Mouse (Mus musculus) heart, adult 18-20 months (tissue): ENCODE results near the gene Pacs1. TPM values are rescaled to one million over a fixed set of nuclear protein-coding genes. Genes with fewer than 3 reads are reported as not detected.
"Not testable (repeated sequence)": the region's sequence is repeated elsewhere in the genome, so short reads cannot be mapped to it uniquely, and the experiment has no call there.

Experiments
- DNase-seq, 2 experiments: peaks; one replicate each; pipeline ENCODE4 v3.0.0; 2021 to 2022; ENCODE audit warnings: mixed read lengths in 1 of 2
- total RNA-seq, 2 experiments: library from RNA; stranded (reverse); gene quantifications; 2 replicates each; pipeline ENCODE4 v1.2.3; 2021

The Pacs1 gene
- total RNA-seq, 2 experiments from 2014 or later = 21.8 to 22.7 TPM

DNA sequence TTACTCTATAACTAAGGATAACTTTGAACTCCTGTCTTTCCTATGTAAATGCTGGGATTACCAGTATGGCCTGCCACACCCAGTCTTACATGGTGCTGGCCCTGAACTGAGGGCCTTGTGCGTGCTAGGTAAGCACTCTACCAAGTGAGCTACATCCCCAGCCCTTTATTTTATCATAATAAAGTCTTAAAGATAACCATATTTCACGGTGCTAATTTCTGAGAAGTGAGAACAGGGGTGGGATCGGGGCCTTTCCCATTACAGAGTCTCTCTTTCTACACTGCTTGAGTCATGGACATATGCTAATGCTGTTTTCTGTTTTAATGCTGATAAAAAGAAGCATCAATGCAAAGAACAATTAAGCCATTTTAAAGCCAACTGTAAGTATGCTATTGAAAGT lies 4.0 kb downstream of the Pacs1 start:
- no peak for DNase-seq

DNA sequence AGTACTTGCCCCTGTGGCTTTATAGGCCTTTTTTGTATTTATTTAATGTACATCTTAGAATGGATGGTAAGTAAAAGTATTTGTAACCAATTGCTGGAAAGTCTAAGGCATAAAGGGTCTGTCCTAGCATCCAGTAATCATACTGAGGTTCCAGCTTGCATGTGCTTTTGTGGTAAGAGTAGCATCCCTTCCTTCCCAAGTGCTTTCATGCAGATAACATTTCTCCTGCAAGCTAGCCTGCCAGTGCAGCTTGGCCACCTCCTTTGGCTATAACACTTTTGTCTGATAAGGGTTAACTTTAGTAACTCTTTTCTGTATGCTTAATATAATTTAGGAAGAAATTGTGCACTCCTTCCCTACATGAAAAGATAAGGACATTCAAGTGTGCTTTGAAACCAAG lies 4.9 kb downstream of the Pacs1 start:
- DNase-seq = no peak

DNA sequence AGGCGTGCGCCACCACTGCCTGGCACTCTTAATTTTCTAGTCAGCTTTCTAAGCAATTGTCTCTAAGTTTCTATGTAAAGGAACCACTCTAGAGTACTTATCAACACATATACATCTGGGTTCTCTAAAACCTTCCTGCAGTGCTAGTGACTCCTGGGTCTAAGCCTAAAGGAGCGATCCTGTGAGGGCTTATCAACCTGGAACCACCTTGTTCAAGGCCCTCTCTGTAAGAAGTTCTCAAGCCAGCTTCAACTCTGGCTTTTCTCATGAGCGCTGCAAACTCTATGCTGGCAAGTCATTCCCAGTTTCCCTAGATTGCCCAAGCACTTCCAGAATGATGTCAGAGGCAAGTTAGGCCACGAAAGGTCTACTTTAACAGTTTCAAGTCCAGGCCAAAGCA lies 5.9 kb downstream of the Pacs1 start:
- DNase-seq = no peak

DNA sequence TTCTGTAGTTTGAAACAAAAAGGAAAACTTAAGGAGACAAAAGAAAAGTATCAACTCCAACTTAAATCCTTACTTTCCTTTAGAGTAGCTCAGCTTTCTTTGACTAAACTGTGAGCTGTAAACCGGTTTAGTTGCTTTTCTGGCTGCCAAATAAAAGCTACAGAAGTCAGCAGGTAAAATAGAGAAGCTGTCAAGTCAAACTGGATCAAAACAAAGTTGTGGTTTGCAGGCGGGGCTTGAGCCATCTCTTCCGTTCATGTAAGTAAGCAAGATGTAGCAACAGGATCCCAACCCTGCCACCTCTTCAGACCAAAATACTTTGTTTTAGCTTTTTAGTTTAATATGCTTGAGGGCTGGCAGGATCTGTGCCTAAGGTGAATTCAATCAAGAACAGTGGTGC lies 15.8 kb downstream of the Pacs1 start:
- DNase-seq = peak in 1 of 2 experiments; percentile 57

DNA sequence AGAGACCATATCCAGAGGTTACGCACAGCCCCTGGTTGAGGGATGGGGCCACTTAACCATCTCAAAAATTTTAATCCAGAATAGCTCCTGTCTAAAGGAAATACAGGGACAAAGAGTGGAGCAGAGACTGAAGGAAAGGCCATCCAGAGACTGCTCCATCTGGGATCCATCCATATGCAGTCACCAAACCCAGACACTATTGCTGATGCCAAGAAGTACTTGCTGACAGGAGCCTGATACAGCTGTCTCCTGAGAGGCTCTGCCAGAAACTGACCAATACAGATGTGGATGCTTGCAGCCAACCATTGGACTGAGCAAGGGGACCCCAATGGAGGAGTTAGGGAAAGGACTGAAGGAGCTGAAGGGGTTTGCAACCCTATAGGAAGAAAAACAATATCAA lies 35.9 kb downstream of the Pacs1 start:
- peak; percentile 18 to 21 for DNase-seq

DNA sequence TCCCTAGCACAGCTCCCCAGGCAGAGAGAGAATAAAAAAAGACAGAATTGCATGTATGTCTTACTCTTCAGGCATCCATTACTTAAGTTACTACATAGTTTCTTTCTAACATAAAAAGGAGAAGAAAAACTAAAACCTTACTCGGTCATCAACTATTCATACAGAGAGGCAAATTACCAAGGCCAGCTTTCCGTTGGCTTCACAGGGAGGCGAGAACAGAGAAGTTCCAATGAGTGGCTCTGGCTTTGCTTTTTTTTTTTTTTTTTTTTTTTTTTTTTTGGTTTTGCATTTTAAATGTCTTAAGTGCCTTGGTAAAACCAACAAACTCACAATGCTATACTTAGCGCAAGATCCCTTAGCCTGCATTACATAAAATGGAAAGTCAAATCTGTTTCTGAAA lies 40.2 kb downstream of the Pacs1 start:
- peak in 1 of 2 experiments; percentile 11 for DNase-seq

DNA sequence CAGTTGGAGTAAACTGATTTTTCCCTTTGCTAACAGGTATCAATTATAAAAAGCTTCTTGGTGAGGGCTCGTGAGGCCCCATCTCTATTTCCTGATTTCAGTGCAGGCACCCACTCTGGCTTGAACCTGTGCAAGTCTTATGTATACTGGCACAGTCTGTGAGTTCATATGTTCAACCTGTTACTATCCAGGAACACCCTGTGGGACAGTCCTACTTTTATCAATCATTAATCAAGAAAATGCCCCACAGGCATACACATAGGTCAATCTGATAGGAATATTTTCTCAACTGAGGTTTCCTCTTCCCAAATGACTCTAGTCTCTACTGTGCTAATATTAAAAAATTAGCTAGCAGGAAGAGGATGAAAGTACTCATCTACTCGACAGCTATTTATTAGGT lies 42.8 kb downstream of the Pacs1 start:
- no peak for DNase-seq

DNA sequence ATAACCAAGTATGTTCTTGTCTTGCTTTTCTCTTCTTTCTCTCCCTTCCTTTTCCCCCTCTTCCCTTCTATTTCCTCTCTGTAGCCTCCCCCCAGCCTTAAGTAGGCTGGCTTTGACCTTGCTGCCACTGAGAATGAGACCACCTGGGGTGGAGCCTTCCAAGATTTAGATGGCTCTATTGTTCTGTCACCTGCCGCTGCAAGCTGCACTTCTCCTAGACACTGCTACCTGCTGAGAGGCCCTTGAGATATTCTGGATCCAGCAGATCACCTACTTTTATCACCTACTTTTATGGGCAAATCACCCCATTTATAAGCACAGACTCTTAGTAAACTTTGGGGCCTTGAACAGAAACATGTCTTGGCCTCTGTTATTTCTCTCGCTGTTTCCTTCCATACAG lies 48.3 kb downstream of the Pacs1 start:
- DNase-seq = no peak

DNA sequence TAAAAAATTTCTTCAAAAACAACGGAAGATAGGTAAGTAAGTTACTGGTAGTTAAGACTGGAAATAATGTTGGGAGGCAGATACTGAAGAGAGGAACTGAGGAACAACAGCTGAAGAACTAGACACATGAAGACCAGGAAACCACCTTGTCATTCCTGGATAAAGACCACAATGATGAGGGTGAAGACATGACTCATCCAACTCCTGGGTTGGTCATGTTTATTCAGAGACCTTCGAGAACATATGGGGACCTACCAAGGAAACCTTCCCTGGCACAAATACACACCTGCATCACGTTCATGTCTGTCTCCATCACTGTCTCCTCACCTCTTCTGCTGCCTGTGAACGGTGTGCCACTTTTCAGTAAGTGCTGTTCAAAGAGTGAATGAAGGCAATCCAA lies 48.8 kb downstream of the Pacs1 start:
- no peak for DNase-seq

DNA sequence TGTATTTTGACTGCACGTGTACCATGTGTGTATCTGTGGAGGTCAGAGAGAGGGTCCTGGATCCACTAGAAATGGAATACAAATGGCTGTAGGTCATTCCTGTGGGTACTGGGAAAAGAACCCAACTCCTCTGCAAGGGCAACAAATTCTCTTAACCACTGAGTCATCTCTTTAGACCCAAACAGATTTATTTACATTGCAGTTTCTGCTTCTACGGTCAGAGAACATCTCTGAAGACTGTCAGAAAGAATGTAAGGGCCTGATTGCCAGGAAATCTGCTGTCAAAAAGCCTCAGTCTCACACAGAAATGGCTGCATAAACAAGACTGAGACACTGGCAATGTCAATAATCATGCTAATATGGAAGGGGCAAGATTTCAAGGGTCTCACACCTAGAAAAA lies 51.0 kb downstream of the Pacs1 start:
- no peak for DNase-seq

DNA sequence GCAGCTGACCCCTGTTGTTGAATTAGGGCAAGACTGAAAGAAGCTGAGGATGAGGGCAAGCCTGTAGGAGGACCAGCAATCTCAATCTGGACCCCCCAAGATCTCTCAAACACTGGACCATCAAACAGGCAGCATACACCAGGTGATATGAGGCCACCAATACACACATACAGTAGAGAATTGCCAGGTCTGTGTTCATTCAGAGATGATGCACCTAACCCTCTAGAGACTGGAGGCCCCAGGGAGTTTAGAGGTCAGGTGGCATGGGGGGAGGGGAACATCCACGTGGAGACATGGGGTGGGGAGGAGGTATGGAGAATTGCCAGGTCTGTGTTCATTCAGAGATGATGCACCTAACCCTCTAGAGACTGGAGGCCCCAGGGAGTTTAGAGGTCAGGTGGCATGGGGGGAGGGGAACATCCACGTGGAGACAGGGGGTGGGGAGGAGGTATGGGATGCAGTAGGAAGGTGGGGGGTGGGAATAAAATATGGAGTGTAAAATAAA lies 51.6 kb downstream of the Pacs1 start:
- not testable (repeated sequence) for DNase-seq

DNA sequence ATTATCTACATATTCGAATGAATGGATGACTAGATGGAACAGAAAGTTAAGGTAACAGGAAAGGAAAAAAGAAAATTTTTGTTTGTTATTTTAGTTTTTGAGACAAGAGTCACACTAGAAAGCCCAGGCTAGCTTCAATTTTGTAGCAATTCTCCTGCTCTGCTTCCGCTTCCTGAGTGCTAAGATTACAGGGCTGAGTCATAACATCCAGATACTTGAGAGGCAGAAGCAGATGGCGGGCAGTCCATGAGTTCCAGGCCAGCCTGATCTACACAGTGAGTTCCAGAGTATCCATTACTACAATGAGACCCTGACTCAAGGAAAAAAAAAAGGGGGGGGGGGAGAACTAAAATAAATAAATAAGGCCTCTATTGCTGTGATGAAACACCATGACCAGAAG lies 52.5 kb downstream of the Pacs1 start:
- DNase-seq = no peak

DNA sequence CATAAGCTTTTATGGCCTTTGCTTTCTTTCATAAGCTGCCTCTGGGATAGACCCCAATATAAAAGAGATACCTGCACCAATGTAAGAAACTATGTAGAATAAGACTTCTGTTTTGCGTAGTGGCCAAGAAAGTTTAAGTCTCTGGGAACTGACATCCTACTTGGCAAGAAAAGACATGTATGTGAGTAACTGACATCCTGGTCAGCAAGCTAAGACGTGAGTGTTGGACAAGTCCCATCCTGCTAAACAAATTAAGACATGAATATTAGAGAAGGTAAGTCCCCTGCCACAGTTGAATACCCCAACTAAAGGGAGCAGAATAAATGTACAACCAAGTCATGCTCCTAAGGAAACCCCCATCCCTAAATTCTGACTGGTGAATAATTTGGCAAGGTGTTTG lies 71.2 kb downstream of the Pacs1 start:
- no peak for DNase-seq

DNA sequence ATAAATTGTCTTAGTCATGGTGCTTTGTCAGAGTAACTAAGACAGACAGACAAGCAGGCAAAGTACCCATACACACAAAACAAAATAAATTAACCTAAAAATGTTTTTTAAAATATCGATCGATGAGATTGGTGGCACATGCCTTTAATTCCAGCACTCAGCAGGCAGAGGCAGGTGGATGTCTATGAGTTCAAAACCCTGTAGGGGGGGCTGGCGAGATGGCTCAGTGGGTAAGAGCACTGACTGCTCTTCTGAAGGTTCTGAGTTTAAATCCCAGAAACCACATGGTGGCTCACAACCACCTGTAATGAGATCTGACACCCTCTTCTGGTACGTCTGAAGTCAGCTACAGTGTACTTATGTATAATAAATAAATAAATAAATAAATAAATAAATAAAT lies 72.3 kb downstream of the Pacs1 start:
- not testable (repeated sequence) for DNase-seq

DNA sequence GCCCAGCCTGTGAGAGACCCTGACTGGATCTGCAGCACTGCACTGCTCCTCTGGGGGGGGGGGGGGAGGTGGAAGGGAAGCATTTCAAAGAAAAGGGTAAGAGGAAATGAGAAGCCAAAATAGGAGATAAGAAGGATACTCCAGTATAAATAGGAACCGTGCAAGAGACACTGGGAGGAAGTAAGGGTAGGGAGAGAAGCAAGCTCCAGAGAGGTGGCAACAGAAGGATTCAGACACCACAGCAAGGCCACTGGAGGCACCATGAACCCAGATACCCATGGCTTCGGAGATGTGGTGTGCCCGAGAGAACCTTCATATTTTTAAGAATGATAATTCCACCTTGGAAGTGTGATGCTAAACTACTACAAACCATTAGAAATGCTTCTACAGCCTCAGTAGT lies 74.4 kb downstream of the Pacs1 start:
- no peak for DNase-seq

DNA sequence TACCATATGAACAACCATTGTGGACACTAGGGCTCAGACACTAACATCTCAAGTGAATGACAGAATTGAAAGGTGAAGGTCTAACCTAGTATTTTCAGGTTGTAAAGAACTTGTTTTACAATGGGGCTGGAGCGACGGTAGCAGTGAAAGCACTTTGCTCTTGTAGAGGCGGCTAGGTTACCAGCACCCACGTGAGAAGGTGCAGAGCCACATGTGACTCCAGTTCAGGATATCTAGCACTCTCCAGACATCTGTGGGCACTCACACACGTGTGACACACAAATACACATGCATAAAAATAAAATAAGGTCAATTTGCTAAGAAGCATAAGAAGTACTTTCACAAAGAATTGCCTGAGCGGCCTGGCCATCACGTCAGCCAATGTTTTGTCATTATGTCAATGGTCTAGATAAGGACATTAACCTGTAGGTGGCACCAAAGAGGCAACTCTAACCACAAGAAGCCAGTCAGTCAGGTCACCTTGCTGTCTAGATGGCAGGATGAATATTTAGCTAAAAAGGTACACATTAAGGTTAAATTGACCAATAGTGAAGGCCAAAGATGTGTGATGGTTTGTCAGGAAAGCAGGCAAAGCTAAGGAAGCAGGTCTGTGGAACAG lies 77.4 kb downstream of the Pacs1 start:
- DNase-seq = peak; percentile 66 to 76

DNA sequence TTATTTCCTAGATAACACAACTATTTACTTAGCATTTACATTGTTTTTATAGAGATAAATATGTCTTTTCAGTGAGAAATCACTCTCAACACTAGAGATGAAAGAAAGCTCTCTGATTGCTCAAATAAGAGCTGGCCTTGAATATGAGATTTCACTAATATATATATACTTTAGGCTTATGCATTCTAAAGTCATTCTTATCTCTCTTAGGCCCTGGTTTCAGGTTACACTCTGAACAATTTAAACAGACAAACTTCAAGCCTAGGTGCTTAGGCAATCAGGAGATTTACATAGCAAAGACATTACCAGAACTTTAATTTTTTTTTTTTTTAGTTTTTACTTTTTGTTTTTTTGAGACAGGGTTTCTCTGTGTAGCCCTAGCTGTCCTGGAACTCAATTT lies 80.5 kb downstream of the Pacs1 start:
- DNase-seq = no peak

DNA sequence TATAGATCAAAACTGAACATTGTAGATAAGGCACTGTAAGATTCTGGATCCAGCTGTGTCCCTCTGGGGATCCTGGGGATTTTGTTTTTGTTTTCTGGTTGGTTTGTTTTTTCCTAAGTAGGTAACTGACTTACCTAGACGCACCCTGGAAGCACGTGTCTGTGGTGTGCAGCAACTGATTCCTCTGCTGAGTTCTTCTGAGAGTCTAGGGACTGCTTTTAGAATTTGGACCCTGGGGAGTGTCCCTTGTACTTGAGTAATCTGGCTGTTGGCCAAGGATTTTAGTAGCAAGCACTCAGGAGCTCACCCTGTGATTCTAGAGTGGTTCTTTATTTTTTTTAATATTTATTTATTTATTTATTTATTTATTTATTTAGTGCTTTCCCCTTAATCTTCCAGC lies 85.5 kb downstream of the Pacs1 start:
- peak in 1 of 2 experiments; percentile 7 for DNase-seq

DNA sequence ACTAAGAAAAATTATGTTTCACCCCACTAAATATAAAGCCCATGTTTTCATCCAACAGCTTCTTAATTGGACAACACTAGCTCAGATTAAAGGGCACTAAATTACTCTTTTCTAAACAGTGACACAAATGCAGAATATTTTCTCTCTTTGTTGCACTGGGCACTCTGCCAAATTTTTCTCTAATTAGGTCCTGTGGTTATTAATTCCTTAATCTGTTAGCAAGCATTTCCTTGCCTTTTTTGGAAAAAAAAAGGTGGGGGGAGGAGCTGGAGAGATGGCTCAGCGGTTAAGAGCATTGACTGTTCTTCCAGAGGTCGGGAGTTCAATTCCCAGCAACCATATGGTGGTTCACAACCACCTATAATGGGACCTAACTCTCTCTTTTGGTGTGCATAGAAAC lies 91.0 kb downstream of the Pacs1 start:
- DNase-seq = no peak

DNA sequence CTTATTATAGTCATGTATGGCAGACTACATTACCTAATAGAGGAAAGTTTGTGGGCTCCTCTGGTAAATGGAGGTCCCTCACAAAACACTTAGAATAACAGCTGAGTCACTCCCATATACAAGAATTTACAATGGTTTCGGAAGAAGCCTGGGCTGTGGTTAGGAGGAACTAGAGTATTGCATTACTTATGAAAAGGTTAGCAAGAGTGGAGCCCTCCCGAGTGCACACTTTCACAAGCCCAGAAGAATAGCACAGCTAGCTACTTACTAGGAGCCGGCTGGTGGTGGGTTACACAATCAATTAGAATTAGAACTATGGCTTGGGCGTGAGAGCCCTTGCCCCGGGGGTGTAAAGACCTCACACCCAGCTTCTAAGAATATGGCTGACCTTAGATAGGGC lies 94.3 kb downstream of the Pacs1 start:
- DNase-seq = no peak

DNA sequence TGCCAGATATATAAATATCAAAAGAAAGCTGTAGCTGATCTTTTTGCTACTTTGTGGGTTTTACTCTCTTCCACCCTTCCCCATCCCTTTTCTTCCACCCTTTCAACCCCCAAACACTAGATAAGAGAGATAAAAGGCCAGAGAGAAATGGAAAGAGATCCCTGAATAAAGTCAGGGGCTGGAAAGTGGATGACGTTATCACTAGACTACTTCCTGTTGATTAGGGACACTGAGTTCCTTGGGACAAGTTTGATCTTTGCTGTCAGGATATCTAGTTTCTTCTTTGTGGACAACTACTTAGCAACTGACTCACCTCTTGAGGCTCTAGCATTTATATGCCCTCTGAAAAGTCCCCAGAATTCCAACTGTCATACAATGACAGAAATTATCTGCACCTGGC lies 102.5 kb downstream of the Pacs1 start:
- no peak for DNase-seq

DNA sequence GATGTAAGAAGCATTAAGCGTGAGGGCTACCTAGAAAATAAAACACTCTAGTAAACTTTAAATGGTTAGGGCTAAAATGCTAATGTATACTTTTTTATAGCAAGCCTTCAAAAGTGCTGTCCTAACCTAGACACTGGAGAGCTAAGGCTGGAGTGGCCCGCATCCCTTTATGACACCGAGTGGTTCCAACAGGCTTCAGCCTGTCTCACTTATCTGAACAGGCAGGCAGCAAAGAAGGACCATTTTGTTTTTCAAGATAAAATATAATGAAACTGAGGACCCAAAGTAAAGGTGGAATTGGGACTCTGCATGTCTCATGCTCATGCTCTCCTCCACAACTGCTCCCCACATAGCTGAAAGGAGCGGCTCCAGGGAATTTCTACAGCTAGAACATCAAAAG lies 105.4 kb downstream of the Pacs1 start:
- no peak for DNase-seq

DNA sequence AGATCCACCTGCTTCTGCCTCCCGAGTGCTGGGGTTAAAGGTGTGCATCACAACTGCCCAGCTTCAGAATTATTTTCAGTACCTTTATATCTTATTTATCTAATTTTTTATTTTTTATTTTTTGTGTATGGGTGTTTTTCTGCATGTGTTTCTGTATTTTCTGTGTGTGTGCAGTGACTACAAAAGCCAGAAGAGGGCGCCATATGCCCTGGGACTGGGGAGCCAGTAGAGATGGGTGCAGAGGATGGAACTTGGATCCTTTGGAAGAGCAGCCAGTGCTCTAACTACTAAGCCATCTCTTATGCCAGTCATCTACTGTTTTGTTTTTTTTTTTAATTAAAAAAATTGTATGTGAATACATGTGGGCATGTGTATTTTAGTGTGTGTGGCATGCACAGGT lies 108.5 kb downstream of the Pacs1 start:
- peak in 1 of 2 experiments; percentile 28 for DNase-seq

DNA sequence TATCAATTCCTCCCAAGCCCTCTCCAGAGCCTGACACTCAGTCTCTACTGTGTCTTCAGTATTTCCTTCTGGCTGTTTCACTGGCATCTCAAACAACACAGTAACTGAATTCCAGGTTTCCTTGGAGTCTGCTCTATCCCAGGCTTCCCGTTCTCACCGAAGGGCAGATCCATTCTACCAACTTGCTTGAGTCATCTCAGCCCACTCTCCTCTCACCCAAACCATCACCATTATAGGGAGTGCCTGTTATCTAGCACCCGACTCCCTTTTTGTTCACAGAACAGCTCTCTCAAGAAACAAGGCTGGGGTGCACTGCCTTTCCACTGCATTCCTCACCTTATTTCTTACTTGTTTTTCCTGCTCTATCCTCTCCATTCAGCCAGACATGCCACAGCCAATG lies 111.0 kb downstream of the Pacs1 start:
- DNase-seq = no peak

DNA sequence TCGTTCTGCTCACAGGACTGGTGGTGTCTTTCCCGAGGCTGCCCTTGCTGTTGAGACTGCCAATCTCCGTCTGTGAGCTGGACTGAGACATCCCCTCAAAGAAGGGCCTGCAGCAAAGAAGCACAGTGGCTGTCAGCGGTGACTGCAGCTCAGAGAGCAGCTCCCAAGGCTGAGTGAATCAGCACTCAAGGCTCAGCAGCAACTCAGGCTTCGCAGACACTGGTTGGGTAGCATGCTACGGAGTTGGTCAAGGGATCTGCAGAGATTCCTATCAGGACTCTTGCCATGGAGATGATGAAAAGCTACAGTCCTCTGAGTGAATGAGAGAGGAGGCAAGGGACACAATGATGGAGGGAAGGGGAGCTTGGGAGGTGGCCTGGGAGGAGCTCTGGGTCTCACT lies 120.7 kb downstream of the Pacs1 start:
- no peak for DNase-seq
